Mouse (Mus musculus) frontal cortex, adult 2 months (tissue): ENCODE results near the gene Neu2. TPM values are rescaled to one million over a fixed set of nuclear protein-coding genes. Genes with fewer than 3 reads are reported as not detected.

Source experiments
- DNase-seq, 2 experiments: peaks; one replicate each; pipeline ENCODE4 v3.0.0; 2022; ENCODE audit warnings: low spot score in 1 of 2; ENCODE audit errors: extremely low spot score in 1 of 2
- polyA plus RNA-seq: library from polyadenylated mRNA; depleted of rRNA; stranded (reverse); fragments of >200 nt; gene quantifications from 2 replicates; pipeline ENCODE4 v1.2.3, GENCODE M21; 2012; rRNA removed

Gene Neu2
- polyA plus RNA-seq, 1 experiment = 7.0 TPM

DNA sequence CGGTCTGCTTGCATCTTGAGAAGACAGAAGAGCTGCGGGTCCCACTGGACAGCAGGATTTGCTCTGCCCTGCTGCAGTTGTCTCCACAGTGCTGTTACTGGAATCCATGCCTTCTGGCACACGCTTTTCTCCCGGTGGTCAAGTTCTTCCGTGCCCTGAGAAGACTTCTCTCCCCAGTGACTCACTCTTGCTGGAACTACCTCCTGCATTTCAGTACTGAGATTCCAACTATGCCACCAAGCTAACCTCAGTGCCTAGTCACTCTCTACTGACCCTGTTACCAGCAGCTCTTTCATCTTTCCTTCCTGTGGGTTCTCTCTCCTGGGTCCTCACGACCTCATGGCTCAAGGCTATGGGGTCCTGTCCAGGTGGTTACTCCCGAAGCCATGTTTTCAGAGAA is 133.3 kb downstream of the Neu2 start:
- no peak for DNase-seq

- DNase-seq = no peak
Measured at GRCm38 (mm10) chr1:87645041-87645440, 135.4 kb downstream of the Neu2 start.

DNA sequence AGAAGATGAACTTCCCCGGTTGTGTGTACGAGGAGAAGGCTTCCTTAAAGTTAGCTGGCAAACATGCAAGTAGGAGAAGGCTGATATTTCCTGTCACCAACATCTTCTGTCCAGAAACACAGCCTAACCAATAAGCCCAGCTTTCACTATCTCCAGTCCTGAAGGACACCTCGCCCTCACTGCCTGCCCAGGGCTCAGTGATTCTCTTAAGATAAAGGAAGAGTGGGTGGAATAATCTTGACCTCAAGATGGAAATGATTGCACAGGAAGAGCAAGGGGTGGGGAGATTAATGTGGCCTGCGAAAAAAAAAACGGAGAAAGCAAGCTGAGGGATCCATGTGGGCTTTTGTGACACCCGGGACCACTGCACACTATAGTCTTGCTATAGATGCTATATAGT is 136.1 kb downstream of the Neu2 start:
- no peak for DNase-seq

Other genes with a start within 250 kb of the Neu2 start
- 27.6 and 29.0 TPM in 2 replicates for gene Efhd1, start 245.5 kb upstream of the Neu2 start, polyA plus RNA-seq
- gene Gigyf2, start 182.9 kb upstream of the Neu2 start, polyA plus RNA-seq = 64.0 and 74.3 TPM in 2 replicates
- gene Kcnj13, start 115.2 kb upstream of the Neu2 start, polyA plus RNA-seq = 2.5 and 3.5 TPM in 2 replicates
- 0.52 and 0.90 TPM in 2 replicates for gene Snorc, start 39.6 kb upstream of the Neu2 start, polyA plus RNA-seq
- gene Ngef, start 64.0 kb downstream of the Neu2 start, polyA plus RNA-seq = 177 and 210 TPM in 2 replicates
- 13.1 and 19.8 TPM in 2 replicates for gene Inpp5d, start 110.4 kb downstream of the Neu2 start, polyA plus RNA-seq
- gene Atg16l1, start 246.0 kb downstream of the Neu2 start, polyA plus RNA-seq = 73.7 and 83.3 TPM in 2 replicates